Mouse (Mus musculus) heart, adult 18-20 months (tissue): Measurements from ENCODE around the gene 1700025C18Rik. TPM values are rescaled to one million over a fixed set of nuclear protein-coding genes. Genes with fewer than 3 reads are reported as not detected.
A peak's percentile ranks its signal among the peaks of the same experiment; 100 is the strongest.

Experiments used
- DNase-seq, 2 experiments: peaks; one replicate each; pipeline ENCODE4 v3.0.0; 2021 to 2022; ENCODE audit warnings: mixed read lengths in 1 of 2
- long read RNA-seq, 2 experiments: library from polyadenylated mRNA; stranded (forward); transcript quantifications; one replicate each; pipeline ENCODE4 v2.0.0; 2021
- total RNA-seq, 2 experiments: library from RNA; stranded (reverse); gene quantifications; 2 replicates each; pipeline ENCODE4 v1.2.3; 2021

1700025C18Rik gene
- not detected for total RNA-seq
- long read RNA-seq, experiment 1: 0 reads
- long read RNA-seq, experiment 2: 0 reads

- no peak for DNase-seq
Measured at GRCm38 (mm10) chr2:165090650-165091049, at the start of gene 1700025C18Rik. Gene 1700025C18Rik (minus strand): TSS chr2:165090750.

DNA sequence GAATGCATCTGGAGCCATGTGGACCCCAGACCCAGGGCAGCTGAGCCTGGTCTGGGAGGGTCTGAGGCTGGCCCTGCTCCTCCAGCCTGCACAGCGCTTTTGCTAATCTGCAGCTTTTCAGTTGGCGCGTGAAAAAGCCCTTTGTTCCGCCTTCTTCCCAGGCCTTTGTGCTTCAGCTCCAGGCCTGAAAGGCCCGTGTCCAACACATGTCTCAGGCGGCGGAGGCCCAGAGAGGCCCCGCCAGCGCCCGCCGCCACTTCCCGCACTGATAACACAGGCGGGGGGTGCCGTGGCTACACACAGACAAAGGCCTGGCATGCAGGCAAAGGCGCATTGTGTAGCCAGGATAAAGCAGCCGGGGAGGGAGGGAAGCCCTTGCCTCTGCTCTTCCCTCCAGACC, 45.5 kb upstream of the 1700025C18Rik start:
- no peak for DNase-seq

DNA sequence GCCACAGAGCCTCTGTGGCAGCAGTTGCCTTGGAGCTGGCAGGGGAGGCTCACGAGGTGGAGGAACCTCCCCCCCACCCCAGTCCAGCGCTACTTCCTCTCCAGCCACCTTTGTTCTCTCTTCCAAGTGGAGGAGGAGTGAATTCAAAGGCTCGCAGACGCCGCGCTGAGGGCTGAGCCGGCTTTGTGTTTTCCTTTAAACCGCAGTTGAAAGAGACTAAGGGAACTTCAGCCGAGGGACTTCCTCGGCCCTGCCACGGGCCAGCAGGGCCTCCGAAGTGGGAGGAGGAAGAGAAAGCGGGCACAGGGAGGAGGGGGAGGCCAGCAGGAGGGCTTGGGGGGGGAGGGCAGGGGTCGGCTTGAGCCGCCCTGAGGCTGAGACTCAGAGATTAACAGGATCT, 43.0 kb upstream of the 1700025C18Rik start:
- DNase-seq: no peak

DNA sequence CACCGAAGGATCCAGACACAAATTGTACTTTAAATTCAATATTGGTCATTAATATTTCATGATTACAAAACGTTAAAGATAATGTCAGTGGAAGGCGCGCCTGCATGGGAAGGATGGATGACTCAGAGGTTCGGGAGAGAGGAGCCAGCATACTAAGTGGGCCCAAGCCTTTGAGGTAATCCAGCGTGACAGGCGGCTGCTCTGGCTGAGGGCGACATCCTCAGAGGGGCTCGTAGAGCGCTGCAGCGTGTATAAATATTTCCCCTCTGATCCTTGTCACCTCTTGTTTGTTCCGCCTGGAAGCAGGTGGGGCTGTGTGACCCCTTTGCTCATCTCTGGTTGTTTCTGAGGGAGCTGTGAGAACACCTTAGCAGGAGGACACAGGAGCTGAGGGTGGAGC, 40.9 kb upstream of the 1700025C18Rik start:
- no peak for DNase-seq

DNA sequence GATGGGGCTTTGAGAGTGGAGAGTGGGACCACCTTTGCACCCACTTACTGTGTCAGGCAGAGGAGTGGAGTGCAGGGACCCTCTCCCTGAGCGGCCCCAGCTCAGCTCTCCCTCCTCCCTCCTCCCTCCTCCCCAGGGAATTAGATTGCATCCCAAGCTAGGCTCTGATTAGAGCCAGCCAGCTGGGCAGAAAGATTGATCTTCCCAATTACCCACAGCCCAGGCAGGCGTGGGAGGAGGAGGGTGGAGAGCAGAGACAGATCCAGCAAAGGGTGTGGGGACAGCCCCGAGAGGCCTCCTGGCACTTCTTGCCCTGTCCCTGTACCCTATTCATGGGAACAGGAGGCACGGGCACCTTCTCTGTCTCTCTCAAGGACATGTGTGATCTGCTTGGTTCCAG, 38.6 kb upstream of the 1700025C18Rik start:
- no peak for DNase-seq

- no peak for DNase-seq
Measured at GRCm38 (mm10) chr2:165126896-165127562, 36.5 kb upstream of the 1700025C18Rik start.

- no peak for DNase-seq
Measured at GRCm38 (mm10) chr2:165121206-165121840, 30.8 kb upstream of the 1700025C18Rik start.

- DNase-seq: no peak
Measured at GRCm38 (mm10) chr2:165120765-165121164, 30.2 kb upstream of the 1700025C18Rik start.

GRCm38 (mm10) chr2:165113733-165114132, 23.2 kb upstream of the 1700025C18Rik start:
- no peak for DNase-seq

GRCm38 (mm10) chr2:165112149-165112548, 21.6 kb upstream of the 1700025C18Rik start:
- DNase-seq: peak; percentile 73 to 86

GRCm38 (mm10) chr2:165106585-165106984, 16.0 kb upstream of the 1700025C18Rik start:
- no peak for DNase-seq

GRCm38 (mm10) chr2:165105513-165106079, 15.0 kb upstream of the 1700025C18Rik start:
- no peak for DNase-seq

- no peak for DNase-seq
Measured at GRCm38 (mm10) chr2:165102920-165103319, 12.4 kb upstream of the 1700025C18Rik start.

DNA sequence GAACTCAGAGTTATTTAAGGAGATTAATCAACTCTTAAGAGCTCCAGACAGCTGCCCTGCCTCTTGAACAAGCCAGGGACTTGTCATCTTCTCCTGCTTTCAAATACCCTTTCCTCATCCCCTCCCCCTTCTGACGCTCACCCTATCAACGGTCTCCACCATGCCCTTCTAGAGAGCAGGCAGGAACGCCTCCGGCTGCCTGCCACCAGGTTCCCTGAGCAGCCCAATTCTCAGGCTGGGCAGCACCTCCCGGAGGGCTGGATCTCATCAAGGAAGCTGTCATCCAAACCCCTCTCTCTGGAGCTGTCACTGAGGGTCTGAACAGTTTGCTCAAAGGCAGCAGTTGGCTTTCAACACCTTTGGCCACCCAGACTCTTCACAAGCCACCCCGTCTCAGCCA, 10.2 kb upstream of the 1700025C18Rik start:
- no peak for DNase-seq

DNA sequence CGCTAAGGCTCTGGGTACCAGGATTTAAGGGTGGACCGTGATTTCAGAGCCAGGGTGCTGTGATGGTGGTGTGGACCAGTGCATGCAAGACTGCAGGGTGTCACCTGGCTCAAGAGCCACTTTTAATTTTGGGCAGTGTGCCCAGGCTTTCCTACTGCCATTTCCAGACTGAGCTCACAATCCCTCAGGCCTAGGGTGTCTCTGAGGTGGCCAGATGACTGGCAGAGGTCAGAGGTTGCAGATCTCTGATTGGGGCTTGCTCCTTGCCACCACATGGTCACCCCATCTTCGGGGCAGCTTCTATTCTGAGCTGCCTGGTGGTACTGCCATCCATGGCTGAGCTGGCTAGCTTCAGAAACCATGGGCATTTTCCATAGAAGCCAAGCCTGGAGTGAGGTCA, 8.3 kb upstream of the 1700025C18Rik start:
- peak; percentile 26 to 32 for DNase-seq

DNA sequence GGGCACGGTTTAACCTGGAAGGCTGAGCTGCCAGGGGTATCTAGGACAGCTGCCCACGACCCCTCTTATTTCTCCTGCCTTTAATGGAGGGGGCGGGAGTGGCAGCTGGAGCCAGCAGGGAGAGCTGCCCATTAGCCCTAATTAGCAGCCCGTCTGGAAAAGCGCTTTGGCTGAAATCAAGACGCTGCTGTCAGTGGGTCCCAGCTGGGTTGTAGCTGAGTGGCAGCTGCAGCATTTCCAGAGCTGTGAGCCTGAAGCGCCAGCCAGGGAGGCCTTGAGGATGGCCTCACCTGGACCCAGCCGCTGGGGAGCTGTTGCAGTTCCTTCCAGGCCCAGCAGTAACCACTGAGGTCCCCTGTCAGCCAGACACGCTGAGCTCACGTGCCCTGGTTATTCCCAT, 5.8 kb upstream of the 1700025C18Rik start:
- DNase-seq: no peak

GRCm38 (mm10) chr2:165092393-165092792, 1.8 kb upstream of the 1700025C18Rik start:
- no peak for DNase-seq

GRCm38 (mm10) chr2:165091433-165091965, 949 bp upstream of the 1700025C18Rik start:
- no peak for DNase-seq

GRCm38 (mm10) chr2:165089470-165089869, 1.1 kb downstream of the 1700025C18Rik start:
- DNase-seq: no peak

GRCm38 (mm10) chr2:165086634-165087033, 3.9 kb downstream of the 1700025C18Rik start:
- DNase-seq: no peak

GRCm38 (mm10) chr2:165081257-165081656, 9.3 kb downstream of the 1700025C18Rik start:
- DNase-seq: no peak

GRCm38 (mm10) chr2:165080657-165081056, 9.9 kb downstream of the 1700025C18Rik start:
- DNase-seq: no peak

DNA sequence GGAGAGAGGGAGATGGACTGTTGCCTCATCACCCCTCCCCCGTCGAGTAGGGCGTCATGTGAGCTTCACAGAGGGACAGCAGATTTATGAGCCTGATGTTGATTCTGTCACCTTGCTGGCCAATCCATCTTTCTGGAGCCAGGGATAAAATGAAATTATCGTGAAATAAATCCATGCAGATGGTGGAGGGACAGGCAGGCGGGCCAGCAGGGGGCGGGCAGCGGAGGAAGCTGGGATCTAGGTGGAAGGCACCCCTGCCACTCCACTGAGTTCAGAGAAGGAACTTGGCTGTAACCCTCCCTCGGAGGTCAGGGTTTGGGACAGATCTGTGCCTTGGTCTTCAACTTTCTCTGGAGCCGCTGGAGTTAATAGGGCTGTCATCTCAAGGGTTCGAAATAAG, 11.9 kb downstream of the 1700025C18Rik start:
- no peak for DNase-seq
